ENCODE assay signal across 8 mouse cellular contexts in the genomic region with DNA sequence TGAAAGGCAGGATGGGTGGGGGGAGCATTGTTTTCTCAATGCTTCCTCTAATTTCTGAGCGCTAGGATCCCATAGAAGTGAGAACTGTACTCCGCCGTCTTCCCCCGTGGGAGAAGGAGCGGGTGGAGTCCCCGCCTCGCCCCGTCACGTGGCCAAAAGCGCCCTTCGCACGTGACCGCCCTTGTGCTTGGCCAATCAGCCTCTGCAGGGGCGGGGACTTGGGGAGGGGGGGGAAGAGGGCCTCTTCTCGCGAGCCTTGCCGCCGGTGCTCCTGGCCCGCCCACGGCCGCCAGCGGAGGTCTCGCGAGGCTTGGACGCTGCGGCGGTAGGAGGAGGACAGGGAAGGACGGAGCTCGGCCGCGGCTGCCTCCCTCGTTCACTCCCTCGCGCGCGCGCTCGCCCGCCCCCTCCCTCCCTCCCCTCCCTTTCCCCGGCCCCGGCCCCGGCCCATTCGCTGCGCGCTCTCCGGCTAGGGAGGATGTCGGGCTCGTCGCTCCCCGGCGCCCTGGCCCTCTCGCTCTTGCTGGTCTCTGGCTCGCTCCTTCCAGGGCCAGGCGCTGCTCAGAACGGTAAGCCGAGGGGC. TPM values are rescaled to one million over a fixed set of nuclear protein-coding genes. Genes with fewer than 3 reads are reported as not detected.
DNase-seq lines count a peak whose midpoint lies in the region; ATAC-seq and TF ChIP-seq lines count a peak whose summit lies in the region.

A gene (plus strand): TSS at position 283 of the 583 bp plus-strand sequence.

- H3K4me3 ChIP-seq in gastrocnemius, adult 2 months: peak within 1 kb of the TSS; percentile 99
- peak within 1 kb of the TSS; percentile 93 for H3K4me3 ChIP-seq in hindbrain, postnatal 0 days (ENCODE audit: low read length)
- peak within 1 kb of the TSS; percentile 95 for H3K4me3 ChIP-seq in left cerebral cortex, adult 2 months

- intact Hi-C loops in gastrocnemius, adult 2 months (cut with DNase I): loop anchor here (5.0 kb wide), 1 partner anchor 35 kb away; no protein-coding TSS in a partner anchor
- intact Hi-C loops in left cerebral cortex, adult 2 months (cut with DNase I): loop anchor here (2.0 kb wide), 1 partner anchor 27 kb away; a partner anchor contains a TSS

- ATAC-seq in common myeloid progenitor, adult 5-6 weeks (replicated peaks; ENCODE audit: low read depth, poor library complexity, severe bottlenecking): peak; percentile 79
- peak; percentile 99 for ATAC-seq in hindbrain, postnatal 0 days
- ATAC-seq in megakaryocyte, adult 5-6 weeks (ENCODE audit: poor library complexity, severe bottlenecking): peak; percentile 89

- H3K36me3 ChIP-seq in hindbrain, postnatal 0 days (ENCODE audit: insufficient read depth, low read length): no peaks in the 10 kb centered on the region

- no peaks in the 10 kb centered on the region for H3K9me3 ChIP-seq in hindbrain, postnatal 0 days (ENCODE audit: low read length)

- H3K4me1 ChIP-seq in hindbrain, postnatal 0 days (ENCODE audit: insufficient read depth, low read length): no peaks in the 10 kb centered on the region

- peak within 1 kb of the TSS; percentile 98 for H3K27ac ChIP-seq in gastrocnemius, adult 2 months
- H3K27ac ChIP-seq in hindbrain, postnatal 0 days: peak within 1 kb of the TSS; percentile 99
- H3K27ac ChIP-seq in left cerebral cortex, adult 2 months: peak within 1 kb of the TSS; percentile 99

- H3K4me2 ChIP-seq in hindbrain, postnatal 0 days (ENCODE audit: low read depth, low read length): peak within 1 kb of the TSS; percentile 76

- DNase-seq in ZHBTc4 (ENCODE audit: low read depth, low spot score): peak; percentile 99
- DNase-seq in gastrocnemius, adult 2 months: peak; percentile 99
- DNase-seq in hindbrain, postnatal 0 days (ENCODE audit: low spot score): peak; percentile 99
- DNase-seq in left cerebral cortex, adult 2 months (ENCODE audit: extremely low spot score in 1 of 2, low spot score in 2 of 2): peak; percentile 97 to 98
- peak; percentile 95 to 98 for DNase-seq in right cerebral cortex, adult 2 months (ENCODE audit: low spot score in 2 of 2)
- DNase-seq in urinary bladder, postnatal 14 days (ENCODE audit: low spot score): peak; percentile 99

- peak within 1 kb of the TSS; percentile 97 for H3K9ac ChIP-seq in hindbrain, postnatal 0 days (replicated peaks; ENCODE audit: low read length)

- H3K27me3 ChIP-seq in hindbrain, postnatal 0 days (ENCODE audit: insufficient read depth, low read length): no peaks in the 10 kb centered on the region

- no peak for TF ChIP-seq CTCF in gastrocnemius, adult 2 months (IDR thresholded peaks at IDR 0.05)
- no peak for TF ChIP-seq CTCF in hindbrain, postnatal 0 days (IDR thresholded peaks at IDR 0.05; ENCODE audit: low read depth)
- no peak; the same call in 1 of the 2 replicates for TF ChIP-seq CTCF in left cerebral cortex, adult 2 months (IDR thresholded peaks at IDR 0.05)

- 2% methylated on average over 33 of the region's 56 CpGs for WGBS in hindbrain, postnatal 0 days

RNA-seq across cellular contexts. Expression of the gene that starts here (rescaled TPM):
- total RNA-seq in common myeloid progenitor, adult 5-6 weeks (2017): 57.7 and 59.4 TPM in 2 replicates
- 100 to 1,000 TPM; 102 to 114 TPM for total RNA-seq in gastrocnemius, adult 2 months (2021)
- total RNA-seq in hindbrain, postnatal 0 days (2014; rRNA removed): 598 and 874 TPM in 2 replicates
- polyA plus RNA-seq in hindbrain, postnatal 0 days (2015; fragmentation: Nextera tagmentation; extraction: Ambion mirVana): 267 and 268 TPM in 2 replicates
- 100 to 1,000 TPM; 951 to 958 TPM for total RNA-seq in left cerebral cortex, adult 2 months (2021)
- total RNA-seq in megakaryocyte, adult 5-6 weeks (2015): 493 and 520 TPM in 2 replicates
- total RNA-seq in megakaryocyte, adult 5-6 weeks (2017): 221 and 239 TPM in 2 replicates

Comparison
In these comparisons a context has a peak if more than half of its experiments do, and no peak if none do; other contexts are left out.
1. Peak in every context shown above with its lines: DNase-seq, ATAC-seq, H3K4me3 ChIP-seq and H3K27ac ChIP-seq.